Mouse (Mus musculus) stomach, postnatal 0 days (tissue): Measurements from ENCODE around the gene Zdhhc16.

Source experiments
- CTCF ChIP-seq: IDR thresholded peaks from 2 replicates; pipeline ENCODE4 v1.5.1; 2016; ENCODE audit warnings: antibody characterized with exemption, low read depth, mild to moderate bottlenecking, moderate library complexity
- EP300 ChIP-seq: optimal IDR thresholded peaks from 2 replicates; pipeline ENCODE3; 2016; ENCODE audit warnings: antibody characterized with exemption

GRCm38 (mm10) chr19:41912121-41913080 lies 20.9 kb upstream of the Zdhhc16 start:
- TF ChIP-seq CTCF (no peak), EP300 (no peak)
